Mouse (Mus musculus) embryonic facial prominence, embryonic 13.5 days (tissue): Measurements from ENCODE around the gene Mbd5. TPM values are rescaled to one million over a fixed set of nuclear protein-coding genes. Genes with fewer than 3 reads are reported as not detected.

ENCODE experiments used
- ATAC-seq: fragments of 200-750 bp; cut with Nextera tagmentation; 2 replicates; pipeline ENCODE4 v1.8.0; 2017; ENCODE audit warnings: low read depth; ENCODE audit not compliant: insufficient number of reproducible peaks, insufficient read depth, low FRiP score, low TSS enrichment
- H3K27ac ChIP-seq: fragments of 300-500 bp; sonication (generic); 2 replicates; pipeline ENCODE4 v1.5.1; 2015; ENCODE audit warnings: moderate library complexity, mild to moderate bottlenecking, inconsistent platforms
- H3K27me3 ChIP-seq: fragments of 300-500 bp; sonication (generic); 2 replicates; pipeline ENCODE4 v1.6.1; 2015; ENCODE audit warnings: mild to moderate bottlenecking, inconsistent platforms
- H3K36me3 ChIP-seq: fragments of 300-500 bp; sonication (generic); 2 replicates; pipeline ENCODE4 v1.6.1; 2015; ENCODE audit warnings: mild to moderate bottlenecking, inconsistent platforms
- H3K4me1 ChIP-seq: fragments of 300-500 bp; sonication (generic); 2 replicates; pipeline ENCODE4 v1.6.1; 2015; ENCODE audit warnings: inconsistent platforms
- H3K4me2 ChIP-seq: fragments of 300-500 bp; sonication (generic); 2 replicates; pipeline ENCODE4 v1.6.1; 2015; ENCODE audit warnings: moderate library complexity, mild to moderate bottlenecking, inconsistent platforms
- H3K4me3 ChIP-seq: fragments of 300-500 bp; sonication (generic); 2 replicates; pipeline ENCODE4 v1.5.1; 2015; ENCODE audit warnings: mild to moderate bottlenecking, inconsistent platforms
- H3K9ac ChIP-seq: fragments of 300-500 bp; sonication (generic); 2 replicates; pipeline ENCODE4 v1.6.1; 2015; ENCODE audit warnings: mild to moderate bottlenecking, inconsistent platforms
- H3K9me3 ChIP-seq: fragments of 300-500 bp; sonication (generic); 2 replicates; pipeline ENCODE4 v1.6.1; 2016; ENCODE audit warnings: inconsistent platforms
- WGBS: fragments of 180-500 bp; shearing (Covaris S2); methylation state at CpG from one replicate; pipeline ENCODE4 v1.1.7; 2015; ENCODE audit warnings: mixed read lengths; 5-methylcytosine and 5-hydroxymethylcytosine counted together
- polyA plus RNA-seq: library from polyadenylated mRNA; unstranded; fragments of >200 nt; fragmentation: Nextera tagmentation; extraction: Ambion mirVana; gene quantifications from 2 replicates; pipeline ENCODE4 v1.2.1, GENCODE M21; 2015

Gene Mbd5
- polyA plus RNA-seq, 1 experiment from 2014 or later, result 33.0 TPM

- Histone ChIP-seq H3K36me3 (no peaks in the 10 kb centered on the region), H3K4me3 (no peak overlapping the region), H3K4me2 (no peak overlapping the region), H3K27ac (no peak overlapping the region), H3K9me3 (no peaks in the 10 kb centered on the region), H3K27me3 (no peaks in the 10 kb centered on the region), H3K4me1 (no peaks in the 10 kb centered on the region), H3K9ac (no peak overlapping the region)
- no peak; the same call in 1 of the 2 replicates for ATAC-seq
- WGBS, result 69% methylated on average over 5 of the region's 5 CpGs
These were observed 400.5 kb downstream of the Mbd5 start for GRCm38 (mm10) chr2:49349813-49350212.

GRCm38 (mm10) chr2:49350852-49351251 lies 401.5 kb downstream of the Mbd5 start:
- no peak overlapping the region for H3K9ac ChIP-seq
- no peak overlapping the region for H3K4me3 ChIP-seq
- no peaks in the 10 kb centered on the region for H3K36me3 ChIP-seq
- no peak overlapping the region for H3K27ac ChIP-seq
- no peaks in the 10 kb centered on the region for H3K27me3 ChIP-seq
- ATAC-seq, result no peak
- H3K9me3 ChIP-seq, result no peaks in the 10 kb centered on the region
- H3K4me1 ChIP-seq, result no peaks in the 10 kb centered on the region
- H3K4me2 ChIP-seq, result no peak overlapping the region
- 86% methylated on average over 4 of the region's 4 CpGs for WGBS

DNA sequence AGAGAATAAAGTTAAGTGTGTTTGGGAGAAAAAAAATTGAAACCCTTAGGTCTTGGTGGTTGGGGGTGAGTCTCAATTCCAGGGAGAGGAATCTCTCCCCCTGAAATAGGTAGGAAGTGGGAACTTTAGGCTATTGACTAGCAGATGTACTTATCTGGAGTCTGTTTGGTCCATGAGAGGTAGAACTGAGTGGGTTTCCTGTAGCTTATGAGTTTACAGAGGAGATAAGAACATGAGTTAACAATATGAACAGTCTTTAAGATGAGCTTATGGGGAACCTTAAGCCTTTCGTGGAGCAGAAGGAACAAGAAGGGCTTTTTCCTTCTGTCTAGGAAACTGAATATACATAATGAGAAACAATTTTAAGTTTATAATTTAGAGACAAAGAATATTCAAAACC lies 404.8 kb downstream of the Mbd5 start:
- WGBS, result 90% methylated on average over 1 of the region's 1 CpGs
- no peak overlapping the region for H3K4me3 ChIP-seq
- H3K27ac ChIP-seq, result no peak overlapping the region
- H3K4me2 ChIP-seq, result no peak overlapping the region
- H3K27me3 ChIP-seq, result no peaks in the 10 kb centered on the region
- H3K9ac ChIP-seq, result no peak overlapping the region
- no peak for ATAC-seq
- no peaks in the 10 kb centered on the region for H3K9me3 ChIP-seq
- no peaks in the 10 kb centered on the region for H3K4me1 ChIP-seq
- no peaks in the 10 kb centered on the region for H3K36me3 ChIP-seq

DNA sequence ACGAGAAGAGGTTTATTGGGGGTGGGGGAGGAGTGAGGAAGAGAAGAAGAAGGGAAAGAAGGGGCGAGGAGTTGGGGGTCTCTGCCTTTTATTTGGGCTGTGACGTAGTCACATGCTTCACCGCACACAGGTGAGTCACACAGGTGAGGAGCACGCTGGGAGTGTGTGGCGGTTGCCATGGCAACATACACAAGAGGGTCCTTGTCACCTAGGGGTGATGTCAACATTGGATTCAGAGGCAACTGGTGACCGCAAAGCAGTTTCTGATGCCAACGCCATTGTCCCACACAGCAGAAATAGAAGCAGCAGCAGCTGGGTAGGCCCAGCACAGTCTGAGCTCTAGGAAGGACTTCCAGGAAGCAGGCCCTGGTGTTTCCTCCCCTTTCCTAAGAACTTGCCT lies 406.6 kb downstream of the Mbd5 start:
- H3K9ac ChIP-seq, result no peak overlapping the region
- no peaks in the 10 kb centered on the region for H3K36me3 ChIP-seq
- H3K9me3 ChIP-seq, result no peaks in the 10 kb centered on the region
- H3K27me3 ChIP-seq, result no peaks in the 10 kb centered on the region
- H3K4me3 ChIP-seq, result no peak overlapping the region
- H3K27ac ChIP-seq, result no peak overlapping the region
- no peak overlapping the region for H3K4me2 ChIP-seq
- 82% methylated on average over 8 of the region's 8 CpGs for WGBS
- no peak for ATAC-seq
- H3K4me1 ChIP-seq, result no peaks in the 10 kb centered on the region

GRCm38 (mm10) chr2:49358128-49358814 lies 409.0 kb downstream of the Mbd5 start:
- Histone ChIP-seq H3K27me3 (no peaks in the 10 kb centered on the region), H3K9me3 (no peaks in the 10 kb centered on the region), H3K27ac (no peak overlapping the region), H3K4me1 (no peaks in the 10 kb centered on the region), H3K9ac (no peak overlapping the region), H3K4me3 (no peak overlapping the region), H3K4me2 (no peak overlapping the region), H3K36me3 (no peaks in the 10 kb centered on the region)
- ATAC-seq, result no peak
- WGBS, result 80% methylated on average over 7 of the region's 7 CpGs

GRCm38 (mm10) chr2:49358839-49359520 lies 409.7 kb downstream of the Mbd5 start:
- Histone ChIP-seq H3K9me3 (no peaks in the 10 kb centered on the region), H3K27ac (no peak overlapping the region), H3K9ac (no peak overlapping the region), H3K4me1 (0 out of 2 replicates have a peak, but pooled peaks cover 3% of the 10 kb centered on the region), H3K4me2 (no peak overlapping the region), H3K27me3 (no peaks in the 10 kb centered on the region), H3K4me3 (no peak overlapping the region), H3K36me3 (no peaks in the 10 kb centered on the region)
- ATAC-seq, result no peak
- 63% methylated on average over 4 of the region's 4 CpGs for WGBS

DNA sequence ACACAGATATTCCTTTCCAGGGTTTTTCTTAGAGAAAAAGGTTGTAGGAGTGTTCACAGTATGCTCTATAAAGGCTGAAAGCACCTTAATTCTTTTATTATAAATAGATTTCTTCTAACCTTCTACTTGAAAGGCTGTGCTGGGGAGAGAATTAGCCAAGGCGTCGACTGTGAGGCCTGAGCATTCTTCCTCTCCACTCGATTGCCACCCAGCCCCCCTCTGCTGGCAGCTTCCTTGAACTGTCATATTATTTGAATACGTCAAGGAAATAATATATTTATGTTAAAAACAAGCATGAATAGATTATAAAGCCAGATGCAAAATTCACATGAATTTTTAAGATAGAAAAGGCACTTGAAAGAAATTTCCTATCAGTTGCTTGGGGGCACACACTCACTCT lies 410.4 kb downstream of the Mbd5 start:
- 61% methylated on average over 4 of the region's 4 CpGs for WGBS
- Histone ChIP-seq H3K27ac (no peak overlapping the region), H3K27me3 (no peaks in the 10 kb centered on the region), H3K4me1 (0 out of 2 replicates have a peak, but pooled peaks cover 9% of the 10 kb centered on the region), H3K36me3 (no peaks in the 10 kb centered on the region), H3K9me3 (no peaks in the 10 kb centered on the region), H3K4me3 (no peak overlapping the region), H3K9ac (no peak overlapping the region), H3K4me2 (no peak overlapping the region)
- ATAC-seq, result no peak

DNA sequence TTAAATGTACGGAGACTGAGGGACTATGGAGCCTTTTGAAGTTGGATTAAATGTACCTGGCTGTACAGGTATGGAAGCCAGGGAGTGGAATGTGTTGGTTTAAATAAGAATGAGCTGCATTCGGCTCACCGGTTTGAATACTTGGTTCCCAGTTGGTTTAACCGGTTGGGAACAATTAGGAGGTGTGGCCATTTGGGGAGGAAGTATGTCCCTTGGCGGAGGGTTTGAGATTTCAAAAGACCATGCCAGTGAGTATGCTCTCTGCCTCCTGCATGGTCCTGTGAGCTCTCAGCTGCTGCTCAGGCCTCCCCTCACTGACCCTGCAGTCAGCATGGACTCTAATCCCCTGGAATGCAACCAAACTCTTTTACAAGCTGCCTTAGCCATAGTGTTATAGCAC lies 415.2 kb downstream of the Mbd5 start:
- WGBS, result 23% methylated on average over 5 of the region's 5 CpGs
- H3K4me2 ChIP-seq, result no peak overlapping the region
- no peak; the same call in 1 of the 2 replicates for ATAC-seq

GRCm38 (mm10) chr2:49366878-49367545 lies 417.7 kb downstream of the Mbd5 start:
- Histone ChIP-seq H3K36me3 (no peaks in the 10 kb centered on the region), H3K27me3 (no peaks in the 10 kb centered on the region), H3K4me2 (no peak overlapping the region), H3K9me3 (no peaks in the 10 kb centered on the region), H3K27ac (no peak overlapping the region), H3K4me1 (0 out of 2 replicates have a peak, but pooled peaks cover 9% of the 10 kb centered on the region), H3K9ac (no peak overlapping the region), H3K4me3 (no peak overlapping the region)
- 90% methylated on average over 14 of the region's 14 CpGs for WGBS
- no peak for ATAC-seq

More for the DNA sequence above, 415.2 kb downstream of the Mbd5 start:
- no peak overlapping the region for H3K9ac ChIP-seq
- H3K36me3 ChIP-seq, result no peaks in the 10 kb centered on the region
- no peak overlapping the region for H3K27ac ChIP-seq
- H3K9me3 ChIP-seq, result no peaks in the 10 kb centered on the region
- no peaks in the 10 kb centered on the region for H3K27me3 ChIP-seq
- 0 out of 2 replicates have a peak, but pooled peaks cover 9% of the 10 kb centered on the region for H3K4me1 ChIP-seq
- H3K4me3 ChIP-seq, result no peak overlapping the region

DNA sequence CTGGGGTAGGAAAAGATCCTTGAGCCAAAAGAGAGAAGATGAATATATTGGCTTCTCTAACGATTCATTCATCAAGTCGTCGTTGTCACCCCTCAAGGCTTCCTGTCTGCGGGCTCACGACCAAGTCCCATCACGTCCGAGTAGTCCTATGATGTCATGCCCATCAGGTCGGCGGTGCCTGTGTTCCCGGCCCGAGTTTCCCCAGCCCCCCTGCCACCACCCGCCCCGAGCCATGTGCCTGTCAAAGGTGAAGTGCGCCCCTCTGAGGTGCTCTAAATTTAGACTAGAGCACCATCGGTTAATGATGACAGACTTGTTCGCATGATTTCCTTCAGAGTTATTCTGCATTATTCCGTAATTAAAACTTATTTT lies 418.2 kb downstream of the Mbd5 start:
- H3K9ac ChIP-seq, result no peak overlapping the region
- H3K27ac ChIP-seq, result no peak overlapping the region
- WGBS, result 76% methylated on average over 17 of the region's 17 CpGs
- no peaks in the 10 kb centered on the region for H3K9me3 ChIP-seq
- 0 out of 2 replicates have a peak, but pooled peaks cover 9% of the 10 kb centered on the region for H3K4me1 ChIP-seq
- no peak for ATAC-seq
- H3K36me3 ChIP-seq, result no peaks in the 10 kb centered on the region
- H3K4me2 ChIP-seq, result no peak overlapping the region
- no peaks in the 10 kb centered on the region for H3K27me3 ChIP-seq
- H3K4me3 ChIP-seq, result no peak overlapping the region

- no peaks in the 10 kb centered on the region for H3K4me1 ChIP-seq
- WGBS, result 65% methylated on average over 5 of the region's 5 CpGs
These were observed 422.3 kb downstream of the Mbd5 start for GRCm38 (mm10) chr2:49371632-49372031.

GRCm38 (mm10) chr2:49372586-49372985 lies 423.3 kb downstream of the Mbd5 start:
- no peak overlapping the region for H3K4me2 ChIP-seq
- H3K27me3 ChIP-seq, result no peaks in the 10 kb centered on the region
- no peaks in the 10 kb centered on the region for H3K36me3 ChIP-seq
- ATAC-seq, result no peak
- 54% methylated on average over 3 of the region's 3 CpGs for WGBS
- H3K27ac ChIP-seq, result no peak overlapping the region
- H3K4me1 ChIP-seq, result no peaks in the 10 kb centered on the region
- no peaks in the 10 kb centered on the region for H3K9me3 ChIP-seq
- no peak overlapping the region for H3K4me3 ChIP-seq
- H3K9ac ChIP-seq, result no peak overlapping the region

More at GRCm38 (mm10) chr2:49371632-49372031, 422.3 kb downstream of the Mbd5 start:
- H3K4me3 ChIP-seq, result no peak overlapping the region
- no peak overlapping the region for H3K4me2 ChIP-seq
- H3K9me3 ChIP-seq, result no peaks in the 10 kb centered on the region
- no peaks in the 10 kb centered on the region for H3K27me3 ChIP-seq
- no peaks in the 10 kb centered on the region for H3K36me3 ChIP-seq
- no peak for ATAC-seq
- H3K9ac ChIP-seq, result no peak overlapping the region
- H3K27ac ChIP-seq, result no peak overlapping the region
